Mouse (Mus musculus) heart, postnatal 14 days (tissue): ENCODE data around the gene Mbnl3. TPM values are rescaled to one million over a fixed set of nuclear protein-coding genes. Genes with fewer than 3 reads are reported as not detected.

Source experiments
- DNase-seq, 2 experiments: peaks; one replicate each; pipeline ENCODE4 v3.0.0; 2021 to 2022
- intact Hi-C: fragments of 180-260 bp; cut with DNase I; formaldehyde crosslinking; loops from one replicate; pipeline ENCODE4 v1.15.1; 2025
- long read RNA-seq, 2 experiments: library from polyadenylated mRNA; stranded (forward); transcript quantifications; one replicate each; pipeline ENCODE4 v2.0.0; 2021
- total RNA-seq, 2 experiments: library from RNA; stranded (reverse); gene quantifications; 2 replicates each; pipeline ENCODE4 v1.2.3; 2021

Gene Mbnl3
- total RNA-seq = 1 to 10 TPM; 2.4 to 4.1 TPM
- long read RNA-seq, experiment 1 = 0 reads
- long read RNA-seq, experiment 2 = 0 reads

DNA sequence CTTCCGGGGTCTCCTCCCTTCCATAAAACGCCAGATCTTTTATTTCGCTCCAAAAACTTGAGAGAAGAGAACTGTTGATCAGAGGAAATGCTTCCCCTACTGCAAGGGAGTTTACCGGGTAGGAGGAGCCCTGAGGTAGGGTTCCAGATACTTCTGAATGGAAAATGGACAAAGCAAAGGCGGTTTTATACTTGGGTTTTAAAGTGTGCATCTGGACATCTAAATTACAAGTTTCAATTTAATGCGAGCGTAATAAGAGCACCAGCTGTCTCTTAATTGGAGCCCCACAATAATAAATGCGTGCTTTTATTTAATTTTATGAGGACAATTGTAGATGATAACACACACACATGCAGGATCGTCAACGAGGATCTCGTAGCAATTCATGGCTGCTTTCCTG lies at the start of gene Mbnl3:
Gene Mbnl3 (minus strand): TSS at position 101 of the 400 bp plus-strand sequence.
- intact Hi-C loops = no loop called here

DNA sequence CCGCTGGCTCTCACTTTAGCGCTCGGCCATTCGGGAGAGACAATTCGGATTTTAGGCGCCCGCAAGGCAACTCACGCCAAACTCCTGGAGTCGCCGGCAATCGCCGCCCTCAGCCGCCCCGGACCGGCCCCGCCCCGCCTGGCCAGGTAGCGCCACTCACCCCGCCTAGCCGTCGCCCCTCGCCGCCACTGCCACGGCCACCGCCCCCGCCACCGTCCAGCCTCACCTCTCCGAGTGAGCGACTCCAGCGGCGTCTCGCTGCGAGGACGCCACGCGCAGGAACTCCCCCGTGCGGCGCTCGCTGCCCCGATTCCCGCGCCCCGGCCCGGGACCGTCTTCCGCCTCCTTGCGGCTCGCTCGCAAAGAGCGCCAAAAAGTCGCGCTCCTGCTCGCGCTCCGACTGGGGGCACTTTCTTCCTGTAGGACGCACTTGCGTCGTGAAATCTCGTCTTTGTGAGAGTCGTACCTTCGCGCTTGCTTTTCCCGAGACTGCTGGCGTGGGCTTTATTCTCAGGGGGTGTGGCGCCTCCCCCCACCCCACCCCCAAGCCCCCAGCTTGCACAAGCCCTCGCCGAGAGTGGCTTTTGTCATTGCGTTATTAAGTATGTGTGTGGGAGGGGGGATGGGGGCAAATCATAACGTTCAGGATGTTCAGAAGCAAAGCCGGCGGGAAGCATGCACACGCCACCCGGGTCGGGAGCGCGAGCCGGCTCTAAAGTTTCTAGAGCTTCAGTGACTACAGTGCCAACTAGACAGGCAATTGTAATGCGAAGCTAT lies 596 bp downstream of the Mbnl3 start:
- intact Hi-C loops = no loop called here
- DNase-seq = peak; percentile 42 to 51

More for the DNA sequence above, at the start of gene Mbnl3:
- no peak for DNase-seq

DNA sequence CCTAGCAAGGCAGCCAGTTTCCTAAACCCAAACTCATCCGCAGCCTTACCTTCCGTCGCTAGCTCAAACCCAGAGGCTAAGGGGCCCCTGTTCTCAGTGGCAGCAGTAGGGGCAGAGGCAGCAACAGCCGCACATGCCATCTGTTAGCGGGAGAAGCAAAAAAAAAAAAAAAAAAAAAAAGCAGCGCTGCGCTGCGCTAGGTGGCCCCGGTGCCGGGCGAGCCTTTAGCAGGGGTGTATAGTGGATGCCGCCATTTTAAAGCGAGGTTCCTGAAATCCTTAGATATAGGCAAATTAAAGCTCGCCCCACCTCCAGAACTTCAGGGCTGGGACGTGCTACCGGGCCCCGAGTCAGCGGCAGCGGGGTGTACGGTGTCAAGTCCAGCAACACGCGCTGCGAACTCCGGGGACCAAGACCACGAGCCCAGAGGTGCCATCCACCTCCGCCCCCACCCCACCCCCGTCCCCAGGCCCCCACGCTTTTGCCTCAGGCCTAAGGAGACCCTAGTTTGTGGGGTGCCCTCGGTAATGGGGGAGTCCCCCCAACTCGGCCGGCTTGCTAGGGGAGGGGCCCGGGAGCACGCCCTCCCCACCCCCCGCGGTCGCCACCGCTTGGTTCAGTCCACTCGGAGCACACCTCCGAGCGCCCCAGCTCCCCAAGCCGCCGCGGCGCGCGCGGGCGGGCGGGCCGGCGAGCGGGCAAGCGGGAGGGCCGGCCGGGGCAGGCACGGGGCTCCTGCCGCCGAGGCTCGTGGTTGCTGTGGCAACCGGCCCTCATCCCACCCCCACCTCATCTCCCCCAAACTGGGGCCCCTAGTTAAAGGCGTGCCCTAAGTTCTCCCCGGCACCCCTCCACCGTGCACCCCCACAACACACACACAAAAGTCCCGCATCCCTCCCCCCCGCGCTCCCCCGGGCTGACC lies 1.4 kb downstream of the Mbnl3 start:
- intact Hi-C loops = no loop called here
- peak; percentile 48 to 60 for DNase-seq

DNA sequence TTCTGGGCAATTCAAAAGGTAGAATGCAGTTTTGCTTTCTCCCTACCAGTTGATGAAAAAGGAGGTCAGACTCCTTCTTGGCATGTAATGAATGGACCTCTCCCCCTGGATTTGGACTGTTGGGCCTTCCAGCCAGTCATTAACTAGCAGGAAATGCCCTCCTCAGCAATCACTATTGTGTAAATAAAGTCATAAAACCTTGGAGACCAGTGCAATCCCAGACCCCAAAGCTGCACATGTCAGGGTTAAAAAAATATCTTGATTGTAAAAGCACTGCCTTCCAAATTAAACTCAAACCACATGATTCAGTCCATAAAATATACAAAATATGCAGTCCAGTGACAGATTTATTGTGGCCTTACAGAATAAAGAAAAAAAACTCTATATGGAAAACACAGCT lies 9.3 kb downstream of the Mbnl3 start:
- intact Hi-C loops = no loop called here
- no peak for DNase-seq

DNA sequence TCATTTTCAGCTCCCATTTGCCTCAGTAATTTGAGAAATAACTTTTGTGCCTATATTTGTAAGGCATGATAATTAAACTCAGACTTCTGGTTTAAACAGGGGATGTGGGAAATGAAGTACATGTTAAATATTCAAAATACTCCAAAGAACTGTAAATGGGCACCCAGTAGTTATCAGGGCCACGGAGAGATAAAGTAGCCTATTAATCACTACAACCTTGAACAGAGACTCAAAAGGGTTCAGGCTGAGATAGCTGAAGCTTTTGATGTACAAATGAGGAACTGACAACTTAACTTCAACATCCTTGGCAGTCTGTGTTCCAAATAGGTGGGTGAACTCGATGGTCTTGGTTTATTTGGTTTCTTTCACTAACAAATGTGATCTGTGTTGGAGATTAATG lies 34.4 kb downstream of the Mbnl3 start:
- intact Hi-C loops = loop anchor here (2.0 kb wide), 1 partner anchor 203 kb away; no protein-coding TSS in a partner anchor
- DNase-seq = no peak

DNA sequence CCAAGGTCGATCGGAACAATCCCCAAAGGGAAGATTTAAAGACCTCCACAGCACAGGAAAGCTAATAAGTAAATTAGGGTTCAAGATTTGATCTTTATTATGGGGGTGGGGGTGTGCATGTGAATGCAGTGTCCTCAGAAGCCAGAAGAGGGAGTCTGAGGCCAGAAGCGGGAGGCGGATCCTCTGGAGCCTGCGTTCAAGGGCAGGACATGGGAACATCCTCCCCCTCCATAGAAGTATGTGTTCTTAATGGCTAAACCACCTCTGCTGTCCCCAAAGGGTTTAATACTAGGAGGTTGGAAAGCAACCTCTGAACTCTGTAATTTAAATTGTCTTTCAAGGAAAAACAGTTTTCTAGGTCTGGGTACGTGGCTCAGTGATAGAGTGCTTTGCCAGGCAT lies 34.9 kb downstream of the Mbnl3 start:
- peak; percentile 7 to 31 for DNase-seq
- intact Hi-C loops = loop anchor here (2.0 kb wide), 1 partner anchor 203 kb away; no protein-coding TSS in a partner anchor

DNA sequence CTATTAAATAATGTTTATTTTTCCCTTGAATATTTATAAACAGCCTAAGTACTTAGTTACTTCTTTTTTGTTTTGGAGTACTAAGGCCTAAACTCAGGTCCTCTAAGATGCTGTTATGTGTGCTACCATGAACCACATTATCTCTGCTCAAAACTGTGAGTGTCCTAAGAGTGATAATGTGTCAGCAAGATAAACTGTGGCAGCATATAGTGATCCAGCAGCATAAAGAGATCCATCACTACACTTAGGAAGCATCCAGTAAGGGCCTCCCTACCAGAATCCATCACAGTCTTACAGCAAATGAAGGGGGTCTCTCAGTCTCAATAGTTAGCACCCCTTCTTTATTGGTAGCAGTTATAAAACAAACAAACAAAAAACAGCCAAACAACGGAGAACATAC lies 35.9 kb downstream of the Mbnl3 start:
- DNase-seq = no peak
- intact Hi-C loops = loop anchor here (2.0 kb wide), 1 partner anchor 204 kb away; no protein-coding TSS in a partner anchor

DNA sequence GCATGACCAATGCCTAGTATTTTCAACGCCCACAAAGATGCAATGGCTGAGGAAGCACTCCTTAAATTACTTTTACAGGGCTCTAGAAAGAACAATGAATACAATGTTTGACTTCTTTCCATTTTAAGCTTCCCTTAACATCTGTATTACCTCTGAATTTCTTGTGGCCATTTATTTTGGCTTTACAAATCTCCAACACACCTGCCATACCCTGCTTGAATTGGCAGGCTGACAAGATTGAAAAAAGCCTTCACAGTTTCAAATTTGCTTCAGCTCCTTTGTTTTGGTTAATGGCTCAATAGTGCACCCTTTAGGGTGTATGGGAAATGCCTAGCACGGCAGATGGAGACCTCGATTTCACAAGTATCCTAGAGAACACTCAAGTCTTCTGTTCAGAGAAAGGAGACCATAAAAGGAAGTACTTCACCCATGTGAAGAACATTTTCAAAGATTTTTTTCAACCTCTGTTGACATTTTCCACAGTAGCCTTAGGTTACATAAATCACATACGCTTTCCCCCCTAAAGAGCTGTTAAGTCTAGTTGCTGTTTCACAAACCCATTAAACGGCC lies 36.8 kb downstream of the Mbnl3 start:
- DNase-seq = no peak
- intact Hi-C loops = loop anchor here (2.0 kb wide), 1 partner anchor 205 kb away; no protein-coding TSS in a partner anchor

DNA sequence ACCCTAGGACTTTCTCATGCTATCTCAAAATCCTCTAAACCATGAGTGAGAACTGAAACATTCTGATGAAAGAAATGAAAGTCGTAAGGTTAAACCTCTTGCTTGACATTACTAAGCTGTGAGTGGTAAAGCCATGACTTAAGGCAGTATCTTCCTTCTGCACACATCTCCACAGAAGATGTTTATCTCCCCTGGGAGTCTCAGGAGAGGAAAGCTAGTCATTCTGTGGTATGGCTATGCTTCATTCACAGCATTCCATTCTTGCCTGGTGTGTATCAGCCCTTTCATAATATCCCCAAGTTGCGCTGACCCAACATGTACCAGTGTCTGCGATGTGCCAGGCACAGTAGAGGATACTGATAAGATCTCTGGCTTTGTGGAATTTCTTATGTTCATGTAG lies 38.4 kb downstream of the Mbnl3 start:
- intact Hi-C loops = no loop called here
- no peak for DNase-seq

DNA sequence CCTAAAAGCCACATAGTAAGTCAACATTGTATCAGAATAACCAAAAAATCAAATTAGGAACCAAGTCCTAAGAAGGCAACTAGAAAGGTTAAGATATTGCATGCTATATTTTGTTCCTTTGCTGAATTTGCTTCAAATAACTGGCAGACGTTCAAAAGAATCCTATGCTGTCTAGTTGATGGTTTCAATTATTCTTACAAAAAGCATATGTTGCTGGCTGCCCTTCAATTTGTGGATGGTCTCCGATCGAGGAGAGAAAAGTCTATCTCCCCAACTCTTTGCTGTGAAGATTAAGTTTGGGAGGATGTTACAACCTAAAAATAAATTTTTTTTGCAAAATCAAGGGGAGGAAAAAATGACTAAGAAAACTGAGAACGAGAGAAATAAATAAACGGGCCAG lies 41.6 kb downstream of the Mbnl3 start:
- no peak for DNase-seq

DNA sequence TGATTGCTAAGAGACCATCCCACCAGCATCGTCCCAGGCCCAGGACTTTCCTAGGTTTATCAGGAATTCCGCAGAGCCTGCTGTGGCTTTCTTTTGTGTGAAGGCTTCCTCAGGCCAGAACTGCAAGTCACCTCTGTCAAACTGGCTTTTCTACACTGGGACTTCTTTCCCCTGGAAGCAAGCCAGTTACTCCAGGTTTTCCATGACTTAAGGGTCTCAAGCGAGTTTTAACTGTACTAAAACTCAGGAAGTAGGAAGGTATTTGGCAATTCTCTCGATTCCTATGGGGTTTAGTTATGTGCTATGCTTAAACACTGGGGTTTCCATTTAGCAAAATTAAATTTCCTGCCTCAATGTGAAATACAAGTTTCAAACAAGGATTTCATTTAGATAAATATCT lies 57.9 kb downstream of the Mbnl3 start:
- intact Hi-C loops = no loop called here
- no peak for DNase-seq

More for the DNA sequence above, 41.6 kb downstream of the Mbnl3 start:
- intact Hi-C loops = no loop called here

DNA sequence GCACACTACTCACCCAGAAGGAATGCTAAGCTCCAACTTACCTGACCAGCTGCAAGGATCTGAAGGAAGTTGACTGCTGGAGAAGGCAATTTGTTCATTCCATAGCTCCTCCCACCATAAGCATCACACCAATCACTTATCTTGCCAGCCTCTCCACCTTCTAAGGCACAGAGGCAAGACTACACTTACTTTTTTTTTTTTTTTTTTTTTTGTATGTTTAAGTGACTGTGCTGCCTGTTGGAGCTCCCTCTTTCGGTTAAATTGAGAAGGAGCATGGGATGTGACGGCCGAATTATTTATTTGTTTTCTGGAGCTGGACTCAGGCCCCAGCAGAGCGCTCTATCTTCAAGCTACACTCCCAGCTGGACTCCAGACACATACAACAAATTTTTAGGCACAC lies 60.0 kb downstream of the Mbnl3 start:
- intact Hi-C loops = no loop called here
- DNase-seq = peak; percentile 4 to 14

DNA sequence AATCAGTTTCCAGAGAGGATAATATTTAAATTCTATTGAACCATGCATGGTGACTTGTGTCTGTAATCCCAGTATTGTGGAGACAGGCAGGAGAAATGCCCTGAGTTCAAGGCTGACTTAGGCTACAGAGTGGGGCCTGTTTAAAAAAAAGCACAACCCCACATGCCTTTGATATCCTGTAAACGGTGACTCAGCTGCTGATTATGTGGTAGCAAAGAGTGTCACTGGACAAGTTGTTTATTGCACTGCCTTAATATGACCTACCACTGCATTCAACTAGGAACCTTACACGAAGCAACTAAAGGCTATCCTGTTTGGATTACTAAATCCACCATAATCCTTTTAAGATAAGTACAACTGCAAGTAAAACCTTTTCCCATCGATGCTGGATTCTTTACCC lies 66.3 kb downstream of the Mbnl3 start:
- DNase-seq = no peak
- intact Hi-C loops = no loop called here

DNA sequence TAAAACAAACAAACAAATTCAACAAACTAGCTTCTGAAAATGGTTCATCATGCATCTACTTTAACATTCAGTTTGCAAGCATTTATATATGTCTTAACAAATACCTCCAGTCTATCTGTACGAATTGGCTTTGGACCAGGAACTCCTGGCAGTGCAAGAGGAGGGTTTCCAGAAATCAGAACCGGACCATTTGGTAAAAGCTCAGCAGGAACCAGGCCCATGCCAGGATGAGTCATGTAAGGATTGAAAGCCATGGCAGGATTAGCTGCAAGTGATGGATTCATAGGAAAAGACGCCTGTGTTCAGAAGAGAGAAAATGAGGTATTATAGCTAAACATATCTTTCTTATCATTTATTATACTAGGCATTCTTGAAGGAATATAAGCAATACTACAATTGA lies 75.0 kb downstream of the Mbnl3 start:
- DNase-seq = no peak
- intact Hi-C loops = no loop called here

DNA sequence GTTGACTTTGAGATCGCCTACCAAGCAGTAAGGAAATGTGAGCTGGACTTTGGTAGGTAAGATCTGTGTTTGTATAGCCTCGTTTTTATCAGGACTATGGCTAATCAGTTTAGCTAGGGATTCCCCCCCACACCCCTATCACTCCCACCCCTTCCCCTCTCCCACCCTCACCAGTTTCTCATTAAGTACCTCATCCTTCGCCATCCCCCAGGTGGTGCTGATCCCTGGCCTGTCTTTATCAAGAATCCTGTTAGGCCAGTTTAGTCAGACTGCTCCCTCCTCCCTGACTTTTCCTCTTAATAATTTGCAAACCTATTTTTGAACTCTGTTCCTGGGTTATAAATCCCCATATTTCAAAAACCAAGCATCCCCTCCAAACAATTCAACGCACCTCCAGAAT lies 103.6 kb downstream of the Mbnl3 start:
- intact Hi-C loops = no loop called here
- no peak for DNase-seq

DNA sequence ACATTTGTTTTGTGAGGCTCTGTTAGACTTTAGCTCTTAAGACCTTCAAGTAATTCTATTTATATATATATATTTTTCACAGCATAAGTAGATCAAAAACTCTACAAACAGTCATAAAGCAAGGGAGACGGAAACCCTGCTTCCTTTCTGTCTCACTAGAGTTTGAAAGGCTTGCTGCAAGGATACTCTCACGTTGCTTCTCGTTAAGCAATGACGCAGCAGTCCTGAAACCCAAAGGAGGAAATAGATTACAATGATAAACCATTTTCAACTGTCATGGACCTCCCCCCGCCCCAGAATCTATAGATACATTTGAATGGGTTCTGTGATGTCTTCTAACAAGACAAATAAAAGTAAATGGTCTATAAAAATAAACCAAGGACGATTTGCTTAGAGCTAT lies 121.4 kb downstream of the Mbnl3 start:
- intact Hi-C loops = no loop called here
- no peak for DNase-seq

DNA sequence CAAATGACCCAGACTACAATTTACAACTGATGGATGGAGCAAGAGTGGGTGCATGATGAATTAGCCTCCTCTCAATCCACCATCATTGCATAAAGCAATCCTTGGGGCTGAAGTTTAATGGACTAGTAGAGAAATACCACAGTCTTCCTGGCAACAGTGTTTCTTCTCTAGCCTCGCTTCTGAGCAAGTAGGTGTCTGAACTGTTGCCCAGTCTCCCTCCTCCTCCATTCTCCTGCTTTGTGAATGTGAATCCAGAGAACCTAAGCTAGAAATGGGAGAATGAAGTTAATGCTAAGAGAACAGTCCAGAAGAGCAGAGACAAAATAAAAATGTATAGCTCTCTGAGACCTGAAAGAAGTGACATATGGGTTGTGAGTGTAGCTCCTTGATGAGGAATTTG lies 122.1 kb downstream of the Mbnl3 start:
- intact Hi-C loops = no loop called here
- no peak for DNase-seq

DNA sequence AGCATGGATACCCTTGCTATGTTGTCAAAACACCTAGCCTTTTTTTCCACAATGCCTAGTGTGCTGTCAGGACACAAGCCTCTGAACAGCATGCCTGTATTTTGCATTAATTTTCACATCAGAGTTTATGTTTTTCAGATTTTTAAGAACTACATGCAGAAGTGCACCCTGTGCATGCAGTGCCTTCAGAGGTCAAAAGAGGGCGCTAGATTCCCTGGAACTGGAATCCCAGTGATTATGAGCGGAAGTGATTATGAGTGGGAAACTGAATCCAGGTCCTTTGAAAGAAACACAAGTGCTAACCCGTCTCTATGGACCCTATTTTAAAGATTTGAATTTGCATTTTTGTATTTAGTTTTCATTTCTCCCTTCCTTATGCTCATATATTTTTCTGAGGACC lies 129.6 kb downstream of the Mbnl3 start:
- intact Hi-C loops = no loop called here
- DNase-seq = peak in 1 of 2 experiments; percentile 32
